13 mouse cellular contexts compared by ENCODE assay signal in the genomic region with DNA sequence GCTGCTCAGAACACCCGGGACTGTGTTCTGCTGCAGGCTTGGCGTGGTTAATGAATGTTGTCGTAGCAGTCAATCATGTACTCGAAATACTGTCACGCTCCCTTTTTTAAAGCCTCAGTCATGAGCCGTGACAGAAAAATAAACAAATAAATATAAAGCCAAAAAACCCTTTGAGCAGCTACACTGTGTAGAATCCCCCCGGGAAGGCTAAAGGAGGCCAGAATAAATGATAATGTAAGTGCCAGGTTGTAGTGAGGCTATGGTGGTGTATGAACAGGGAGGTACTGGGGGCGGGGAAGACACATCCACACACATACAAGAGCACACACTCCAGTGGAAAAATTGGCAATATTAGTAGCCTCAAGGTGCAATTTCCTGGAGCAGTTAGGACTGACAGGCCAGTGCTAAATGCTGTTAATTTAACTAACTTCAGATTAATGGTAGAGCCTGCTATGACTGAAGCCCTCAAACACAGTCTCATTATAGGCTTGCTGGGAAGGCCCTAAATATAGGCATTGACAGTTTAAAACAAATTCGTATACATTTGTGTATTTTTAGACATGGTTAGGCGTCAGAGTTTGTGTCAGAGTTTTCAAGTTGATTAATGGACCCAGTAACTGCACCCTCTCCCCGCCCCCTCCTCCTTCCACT.
DNase-seq lines count a peak whose midpoint lies in the region; ATAC-seq and TF ChIP-seq lines count a peak whose summit lies in the region.
"Had no signal": no experiment of that assay in that cellular context is flagged by ENCODE, and none has a peak within 500 bp of the region (broad histone marks: within the 10 kb centered on the region; RNA-seq: fewer than 3 reads in every experiment).

No protein-coding gene starts in this region.

- no peaks in the 10 kb centered on the region for H3K9me3 ChIP-seq in hindbrain, embryonic 12.5 days (replicated peaks)
- H3K9me3 ChIP-seq in hindbrain, postnatal 0 days (ENCODE audit: low read length) = no peaks in the 10 kb centered on the region
- H3K9me3 ChIP-seq in midbrain, embryonic 14.5 days (ENCODE audit: control insufficient read depth, low read length) = no peaks in the 10 kb centered on the region
- no peaks in the 10 kb centered on the region for H3K9me3 ChIP-seq in midbrain, postnatal 0 days (ENCODE audit: low read length)
- H3K9me3 ChIP-seq in limb, embryonic 13.5 days = no peaks in the 10 kb centered on the region
- H3K9me3 ChIP-seq: lung, embryonic 15.5 days had no signal

- H3K4me2 ChIP-seq in hindbrain, embryonic 12.5 days (replicated peaks) = no peak overlapping the region
- no peak overlapping the region for H3K4me2 ChIP-seq in hindbrain, postnatal 0 days (ENCODE audit: low read depth, low read length)
- H3K4me2 ChIP-seq in midbrain, embryonic 14.5 days (ENCODE audit: low read length) = no peak overlapping the region
- no peak overlapping the region for H3K4me2 ChIP-seq in midbrain, postnatal 0 days (ENCODE audit: low read depth, low read length, poor library complexity, severe bottlenecking)
- no peak overlapping the region for H3K4me2 ChIP-seq in limb, embryonic 13.5 days (replicated peaks)
- H3K4me2 ChIP-seq: lung, embryonic 15.5 days had no signal

- peak; percentile 80 for ATAC-seq in hindbrain, embryonic 12.5 days (ENCODE audit: low FRiP score)
- no peak for ATAC-seq in hindbrain, postnatal 0 days
- ATAC-seq in midbrain, embryonic 14.5 days (ENCODE audit: low FRiP score, low TSS enrichment) = no peak
- ATAC-seq in midbrain, postnatal 0 days (ENCODE audit: low FRiP score) = no peak
- ATAC-seq in limb, embryonic 13.5 days (ENCODE audit: low FRiP score, low read depth) = peak; percentile 58
- no peak for ATAC-seq in erythroblast, adult 5-6 weeks (replicated peaks; ENCODE audit: low FRiP score, poor library complexity, severe bottlenecking)

- no peaks in the 10 kb centered on the region for H3K36me3 ChIP-seq in hindbrain, embryonic 12.5 days
- no peaks in the 10 kb centered on the region for H3K36me3 ChIP-seq in hindbrain, postnatal 0 days (ENCODE audit: insufficient read depth, low read length)
- H3K36me3 ChIP-seq in midbrain, embryonic 14.5 days (ENCODE audit: control insufficient read depth, insufficient read depth, low read length) = no peaks in the 10 kb centered on the region
- H3K36me3 ChIP-seq in midbrain, postnatal 0 days (ENCODE audit: insufficient read depth, low read length) = no peaks in the 10 kb centered on the region
- no peaks in the 10 kb centered on the region for H3K36me3 ChIP-seq in limb, embryonic 13.5 days
- H3K36me3 ChIP-seq: lung, embryonic 15.5 days had no signal

- peaks cover 26% of the 10 kb centered on the region for H3K4me1 ChIP-seq in hindbrain, embryonic 12.5 days
- H3K4me1 ChIP-seq in hindbrain, postnatal 0 days (ENCODE audit: insufficient read depth, low read length) = peaks cover 3% of the 10 kb centered on the region; the same call in 1 of the 2 replicates
- peaks cover 20% of the 10 kb centered on the region for H3K4me1 ChIP-seq in midbrain, embryonic 14.5 days (ENCODE audit: control insufficient read depth, insufficient read depth, low read length)
- no peaks in the 10 kb centered on the region; the same call in 1 of the 2 replicates for H3K4me1 ChIP-seq in midbrain, postnatal 0 days (ENCODE audit: insufficient read depth, low read length)
- H3K4me1 ChIP-seq in limb, embryonic 13.5 days = peaks cover 25% of the 10 kb centered on the region
- H3K4me1 ChIP-seq: lung, embryonic 15.5 days had no signal

- DNase-seq in hindbrain, postnatal 0 days (ENCODE audit: low spot score) = no peak
- DNase-seq in midbrain, embryonic 14.5 days = peak; percentile 53
- DNase-seq in midbrain, postnatal 0 days (ENCODE audit: low spot score) = no peak
- DNase-seq in lung, postnatal 10 days = no peak
- DNase-seq: adrenal gland, postnatal 10 days; cerebellum, postnatal 14 days; heart, postnatal 10 days; retina, postnatal 1 day; spleen, adult 18-20 months had no signal

- peaks cover 3% of the 10 kb centered on the region; the same call in 1 of the 2 replicates for H3K27me3 ChIP-seq in hindbrain, embryonic 12.5 days
- H3K27me3 ChIP-seq in hindbrain, postnatal 0 days (ENCODE audit: insufficient read depth, low read length) = no peaks in the 10 kb centered on the region
- no peaks in the 10 kb centered on the region; the same call in 1 of the 2 replicates for H3K27me3 ChIP-seq in midbrain, embryonic 14.5 days (ENCODE audit: control insufficient read depth, insufficient read depth, low read length)
- H3K27me3 ChIP-seq in midbrain, postnatal 0 days (ENCODE audit: insufficient read depth, low read length) = no peaks in the 10 kb centered on the region
- 0 out of 2 replicates have a peak, but pooled peaks cover 5% of the 10 kb centered on the region for H3K27me3 ChIP-seq in limb, embryonic 13.5 days
- H3K27me3 ChIP-seq: lung, embryonic 15.5 days had no signal

- peak overlapping the region; percentile 44; the same call in 1 of the 2 replicates for H3K27ac ChIP-seq in hindbrain, embryonic 12.5 days
- no peak overlapping the region for H3K27ac ChIP-seq in hindbrain, postnatal 0 days
- H3K27ac ChIP-seq in midbrain, embryonic 14.5 days (replicated peaks; ENCODE audit: low read depth, low read length) = no peak overlapping the region
- H3K27ac ChIP-seq in midbrain, postnatal 0 days (ENCODE audit: low read depth, low read length) = no peak overlapping the region
- no peak overlapping the region for H3K27ac ChIP-seq in limb, embryonic 13.5 days
- H3K27ac ChIP-seq: lung, embryonic 15.5 days had no signal

- no peak overlapping the region for H3K4me3 ChIP-seq in hindbrain, embryonic 12.5 days
- no peak overlapping the region for H3K4me3 ChIP-seq in hindbrain, postnatal 0 days (ENCODE audit: low read length)
- no peak overlapping the region for H3K4me3 ChIP-seq in midbrain, embryonic 14.5 days (replicated peaks; ENCODE audit: low read depth, low read length)
- no peak overlapping the region for H3K4me3 ChIP-seq in midbrain, postnatal 0 days (ENCODE audit: low read depth, low read length)
- no peak overlapping the region for H3K4me3 ChIP-seq in limb, embryonic 13.5 days
- H3K4me3 ChIP-seq: lung, embryonic 15.5 days had no signal

- 51% methylated on average over 11 of the region's 11 CpGs for WGBS in hindbrain, embryonic 12.5 days
- WGBS in hindbrain, postnatal 0 days = 35% methylated on average over 11 of the region's 11 CpGs
- 53% methylated on average over 11 of the region's 11 CpGs for WGBS in midbrain, embryonic 14.5 days
- 49% methylated on average over 11 of the region's 11 CpGs for WGBS in midbrain, postnatal 0 days
- WGBS in limb, embryonic 13.5 days = 41% methylated on average over 11 of the region's 11 CpGs

- H3K9ac ChIP-seq in hindbrain, embryonic 12.5 days = no peak overlapping the region
- no peak overlapping the region for H3K9ac ChIP-seq in hindbrain, postnatal 0 days (replicated peaks; ENCODE audit: low read length)
- no peak overlapping the region for H3K9ac ChIP-seq in midbrain, embryonic 14.5 days (replicated peaks; ENCODE audit: low read length)
- no peak overlapping the region for H3K9ac ChIP-seq in midbrain, postnatal 0 days (replicated peaks; ENCODE audit: low read length, poor library complexity, severe bottlenecking)
- no peak overlapping the region for H3K9ac ChIP-seq in limb, embryonic 13.5 days
- H3K9ac ChIP-seq: lung, embryonic 15.5 days had no signal

- TF ChIP-seq CTCF in hindbrain, postnatal 0 days (IDR thresholded peaks at IDR 0.05; ENCODE audit: low read depth) = no peak
- no peak for TF ChIP-seq CTCF in midbrain, postnatal 0 days (IDR thresholded peaks at IDR 0.05)

Comparison
In these comparisons a context has a peak if more than half of its experiments do, and no peak if none do; other contexts are left out.
1. ATAC-seq: peak in hindbrain, embryonic 12.5 days (single experiment) and limb, embryonic 13.5 days (single experiment); none in hindbrain, postnatal 0 days (single experiment), midbrain, embryonic 14.5 days (single experiment), midbrain, postnatal 0 days (single experiment) and erythroblast, adult 5-6 weeks (single experiment).